Comparison of ENCODE assay signal across 8 mouse cellular contexts in the genomic region with DNA sequence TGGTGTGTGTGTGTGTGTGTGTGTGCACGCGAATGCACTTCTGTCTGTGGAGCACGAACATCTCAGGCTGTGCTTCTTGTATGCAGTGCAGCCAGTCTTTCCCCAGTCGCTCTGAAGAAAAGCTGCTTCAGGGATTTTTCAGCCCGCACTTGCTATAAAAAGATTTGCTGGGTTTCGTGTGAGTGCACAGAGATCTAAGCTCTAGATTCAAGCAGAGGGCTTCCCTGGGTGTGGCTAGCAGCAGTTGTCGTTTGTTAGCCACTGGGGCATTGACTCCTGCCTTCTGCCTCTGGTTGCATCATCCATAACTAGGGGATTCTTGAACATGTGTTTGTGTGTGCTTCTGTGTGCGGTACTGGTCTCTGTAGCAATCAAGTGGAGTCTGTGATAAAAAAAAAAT.
DNase-seq lines count a peak whose midpoint lies in the region; ATAC-seq and TF ChIP-seq lines count a peak whose summit lies in the region.

No protein-coding gene starts in this region.

- H3K9me3 ChIP-seq in limb, embryonic 13.5 days = no peaks in the 10 kb centered on the region
- H3K9me3 ChIP-seq in heart, embryonic 12.5 days (replicated peaks) = peaks cover 3% of the 10 kb centered on the region; the same call in 1 of the 2 replicates

- peak overlapping the region; percentile 50 for H3K4me3 ChIP-seq in gastrocnemius, adult 2 months
- H3K4me3 ChIP-seq in limb, embryonic 13.5 days = no peak overlapping the region
- H3K4me3 ChIP-seq in heart, embryonic 12.5 days = no peak overlapping the region

- no peak for ATAC-seq in limb, embryonic 13.5 days (ENCODE audit: low FRiP score, low read depth)
- ATAC-seq in heart, embryonic 12.5 days (ENCODE audit: insufficient number of reproducible peaks, low FRiP score) = no peak

- peak overlapping the region; percentile 74 for H3K27ac ChIP-seq in gastrocnemius, adult 2 months
- H3K27ac ChIP-seq in limb, embryonic 13.5 days = peak overlapping the region; percentile 48; the same call in 1 of the 2 replicates
- no peak overlapping the region for H3K27ac ChIP-seq in heart, embryonic 12.5 days (ENCODE audit: poor library complexity, severe bottlenecking)

- H3K36me3 ChIP-seq in limb, embryonic 13.5 days = 0 out of 2 replicates have a peak, but pooled peaks cover 3% of the 10 kb centered on the region
- H3K36me3 ChIP-seq in heart, embryonic 12.5 days = no peaks in the 10 kb centered on the region

- no peaks in the 10 kb centered on the region for H3K27me3 ChIP-seq in limb, embryonic 13.5 days
- H3K27me3 ChIP-seq in heart, embryonic 12.5 days (replicated peaks) = peaks cover 75% of the 10 kb centered on the region

- no peak for TF ChIP-seq CTCF in gastrocnemius, adult 2 months (IDR thresholded peaks at IDR 0.05)

- no peak overlapping the region for H3K9ac ChIP-seq in limb, embryonic 13.5 days
- H3K9ac ChIP-seq in heart, embryonic 12.5 days = no peak overlapping the region; the same call in 1 of the 2 replicates

- peak; percentile 52 for DNase-seq in gastrocnemius, adult 2 months
- no peak for DNase-seq in gastrocnemius, adult 8-10 months (ENCODE audit: low spot score in 2 of 2)
- DNase-seq in right cerebral cortex, adult 18-20 months = peak; percentile 20
- no peak for DNase-seq in right cerebral cortex, postnatal 4 days
- DNase-seq in yolk sac, embryonic 10.5 days (ENCODE audit: low spot score) = peak; percentile 27
- DNase-seq in thymus, postnatal 25 days = no peak

- peaks cover 72% of the 10 kb centered on the region for H3K4me1 ChIP-seq in limb, embryonic 13.5 days
- peaks cover 48% of the 10 kb centered on the region for H3K4me1 ChIP-seq in heart, embryonic 12.5 days (replicated peaks)

- WGBS in limb, embryonic 13.5 days = 50% methylated on average over 8 of the region's 8 CpGs
- WGBS in heart, embryonic 12.5 days = 63% methylated on average over 8 of the region's 8 CpGs

- peak overlapping the region; percentile 36 for H3K4me2 ChIP-seq in limb, embryonic 13.5 days (replicated peaks)
- no peak overlapping the region for H3K4me2 ChIP-seq in heart, embryonic 12.5 days

- intact Hi-C loops in gastrocnemius, adult 2 months (cut with DNase I) = no loop called here

Comparison
In these comparisons a context has a peak if more than half of its experiments do, and no peak if none do; other contexts are left out.
1. DNase-seq: peak in gastrocnemius, adult 2 months (single experiment), right cerebral cortex, adult 18-20 months (single experiment) and yolk sac, embryonic 10.5 days (single experiment); none in gastrocnemius, adult 8-10 months (0 of 2), right cerebral cortex, postnatal 4 days (single experiment) and thymus, postnatal 25 days (single experiment).